Mouse (Mus musculus) lung, embryonic 16.5 days (tissue): ENCODE measurements at regions not wholly inside any gene's neighbourhood (a gene's known extent, or its start where the extent isn't known, plus 50 kb on each side); places are given as distances from the start of the nearest gene placed in this dataset.

Source experiments
- ATAC-seq: fragments of 200-750 bp; cut with Nextera tagmentation; 2 replicates; pipeline ENCODE4 v1.8.0; 2017; ENCODE audit warnings: low read depth, mild to moderate bottlenecking, moderate library complexity
- H3K27ac ChIP-seq: fragments of 300-500 bp; sonication (generic); 2 replicates; pipeline ENCODE4 v1.5.1; 2014; ENCODE audit warnings: mild to moderate bottlenecking, control low read depth, low read length
- H3K27me3 ChIP-seq: fragments of 300-500 bp; sonication (generic); 2 replicates; pipeline ENCODE4 v1.6.1; 2014; ENCODE audit warnings: low read depth, low read length, mixed read lengths; ENCODE audit not compliant: control insufficient read depth, insufficient read depth
- H3K36me3 ChIP-seq: fragments of 300-500 bp; sonication (generic); 2 replicates; pipeline ENCODE4 v1.6.1; 2014; ENCODE audit warnings: low read length; ENCODE audit not compliant: control insufficient read depth, insufficient read depth
- H3K4me1 ChIP-seq: fragments of 300-500 bp; sonication (generic); replicated peaks from 2 replicates; pipeline ENCODE4 v1.6.1; 2014; ENCODE audit warnings: low read length, mixed read lengths; ENCODE audit not compliant: control insufficient read depth, insufficient read depth
- H3K4me2 ChIP-seq: fragments of 300-500 bp; sonication (generic); 2 replicates; pipeline ENCODE4 v1.6.1; 2014; ENCODE audit warnings: low read depth, low read length, control low read depth
- H3K4me3 ChIP-seq: fragments of 300-500 bp; sonication (generic); 2 replicates; pipeline ENCODE4 v1.5.1; 2014; ENCODE audit warnings: mild to moderate bottlenecking, low read length, control low read depth
- H3K9ac ChIP-seq: fragments of 300-500 bp; sonication (generic); 2 replicates; pipeline ENCODE4 v1.6.1; 2014; ENCODE audit warnings: low read length, control low read depth
- H3K9me3 ChIP-seq: fragments of 300-500 bp; sonication (generic); 2 replicates; pipeline ENCODE4 v1.6.1; 2016; ENCODE audit warnings: low read length; ENCODE audit not compliant: control insufficient read depth
- WGBS: fragments of 180-500 bp; shearing (Covaris S2); extraction: QIAGEN DNeasy Blood & Tissue Kit; methylation state at CpG from one replicate; pipeline ENCODE4 v1.1.7; 2014; 5-methylcytosine and 5-hydroxymethylcytosine counted together

DNA sequence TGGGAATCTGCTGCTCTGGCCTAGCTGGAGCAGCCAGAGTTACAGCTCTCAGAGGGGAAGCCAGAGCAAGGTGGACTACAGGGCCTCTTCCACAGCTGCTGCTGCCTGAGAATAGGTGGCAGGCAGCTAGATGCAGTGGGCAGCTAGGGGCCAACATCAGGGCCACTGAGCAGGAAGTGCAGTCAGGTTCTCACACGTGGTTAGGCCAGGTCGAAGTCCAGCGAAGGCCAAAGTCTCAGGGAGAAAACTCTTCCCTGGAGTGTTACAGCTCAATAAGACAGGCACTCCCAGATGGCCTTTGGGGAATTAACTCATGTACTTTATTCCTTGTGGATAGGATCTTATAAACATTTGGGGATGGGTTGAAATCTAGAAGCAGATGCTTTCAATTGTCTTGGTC lies 192.7 kb upstream of the Nlrp1b start:
- ATAC-seq = no peak
- H3K4me2 ChIP-seq = no peak overlapping the region
- H3K27me3 ChIP-seq = no peaks in the 10 kb centered on the region

DNA sequence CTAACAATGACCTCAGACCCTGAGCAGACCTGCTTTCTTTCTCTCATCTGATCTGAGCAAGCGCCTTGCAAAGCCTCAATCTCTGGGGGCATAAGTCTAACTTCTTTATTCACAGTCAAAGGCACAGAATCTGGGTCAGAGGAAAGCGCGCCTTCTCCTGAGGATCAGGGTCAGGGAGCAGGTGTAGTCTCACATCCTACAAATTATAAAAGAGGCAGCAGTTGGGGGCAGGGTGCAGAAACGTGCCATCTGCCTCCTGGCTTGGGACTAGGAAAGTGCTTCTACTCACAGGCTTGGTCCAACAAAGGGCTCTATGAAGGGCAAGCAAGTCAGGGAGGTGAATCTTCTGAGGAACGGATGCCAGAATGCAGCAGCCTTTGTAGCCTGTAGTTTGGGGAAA lies 194.3 kb upstream of the Nlrp1b start:
- peaks cover 2% of the 10 kb centered on the region; the same call in 1 of the 2 replicates for H3K9me3 ChIP-seq
- no peak overlapping the region for H3K27ac ChIP-seq
- no peak overlapping the region for H3K4me2 ChIP-seq
- H3K27me3 ChIP-seq = no peaks in the 10 kb centered on the region
- 69% methylated on average over 5 of the region's 5 CpGs for WGBS
- no peak overlapping the region for H3K4me3 ChIP-seq
- no peak overlapping the region for H3K9ac ChIP-seq
- no peaks in the 10 kb centered on the region for H3K4me1 ChIP-seq
- ATAC-seq = no peak
- H3K36me3 ChIP-seq = no peaks in the 10 kb centered on the region

More for the DNA sequence above, 192.7 kb upstream of the Nlrp1b start:
- Histone ChIP-seq H3K4me3 (no peak overlapping the region), H3K36me3 (no peaks in the 10 kb centered on the region), H3K9ac (no peak overlapping the region), H3K9me3 (peaks cover 2% of the 10 kb centered on the region; the same call in 1 of the 2 replicates), H3K4me1 (no peaks in the 10 kb centered on the region), H3K27ac (no peak overlapping the region)
- WGBS = 69% methylated on average over 3 of the region's 3 CpGs

DNA sequence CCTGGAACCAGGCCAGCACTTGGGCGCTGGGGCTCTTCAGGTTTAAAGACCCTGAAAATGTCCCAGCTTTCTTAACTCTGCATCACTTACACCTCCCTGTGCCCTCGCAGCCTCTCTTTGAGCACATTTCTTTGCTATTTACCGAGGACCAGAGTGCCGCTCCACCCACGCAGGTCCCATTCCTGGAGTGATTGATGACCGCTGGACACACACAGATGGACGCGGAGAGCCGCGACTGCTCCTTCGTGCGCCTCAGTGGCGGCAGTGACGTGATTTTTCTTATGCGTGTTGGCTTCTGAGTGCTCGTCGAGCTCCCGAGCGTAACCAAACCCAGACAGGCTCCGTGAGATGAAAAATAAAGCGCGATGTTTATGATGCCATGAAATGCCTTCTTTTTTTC lies 199.2 kb upstream of the Nlrp1b start:
- no peak overlapping the region for H3K27ac ChIP-seq
- no peak for ATAC-seq
- H3K36me3 ChIP-seq = no peaks in the 10 kb centered on the region
- H3K4me3 ChIP-seq = no peak overlapping the region
- H3K9me3 ChIP-seq = peaks cover 2% of the 10 kb centered on the region; the same call in 1 of the 2 replicates
- no peak overlapping the region for H3K9ac ChIP-seq
- H3K4me1 ChIP-seq = no peaks in the 10 kb centered on the region
- no peak overlapping the region for H3K4me2 ChIP-seq
- 51% methylated on average over 22 of the region's 22 CpGs for WGBS
- H3K27me3 ChIP-seq = no peaks in the 10 kb centered on the region

DNA sequence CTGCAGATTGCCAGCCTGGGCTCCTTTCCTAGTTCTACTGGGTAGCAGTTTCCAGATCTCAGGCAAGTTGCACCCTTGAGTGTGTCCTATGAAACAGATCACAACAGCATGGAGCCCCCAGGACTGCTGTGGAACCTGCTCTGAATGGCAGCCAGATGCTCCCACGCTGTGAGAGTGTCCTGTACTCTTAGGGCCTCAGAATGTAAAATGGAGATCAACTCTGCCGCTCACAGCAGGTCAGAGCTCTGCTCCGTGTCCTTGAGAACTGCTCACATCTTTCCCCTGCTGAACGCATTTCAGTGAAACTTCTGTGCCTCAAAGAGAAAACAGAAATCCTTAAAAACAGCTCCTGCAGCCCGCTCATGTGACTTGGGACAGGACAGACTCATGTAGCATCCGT lies 203.7 kb upstream of the Nlrp1b start:
- WGBS = 62% methylated on average over 6 of the region's 6 CpGs

DNA sequence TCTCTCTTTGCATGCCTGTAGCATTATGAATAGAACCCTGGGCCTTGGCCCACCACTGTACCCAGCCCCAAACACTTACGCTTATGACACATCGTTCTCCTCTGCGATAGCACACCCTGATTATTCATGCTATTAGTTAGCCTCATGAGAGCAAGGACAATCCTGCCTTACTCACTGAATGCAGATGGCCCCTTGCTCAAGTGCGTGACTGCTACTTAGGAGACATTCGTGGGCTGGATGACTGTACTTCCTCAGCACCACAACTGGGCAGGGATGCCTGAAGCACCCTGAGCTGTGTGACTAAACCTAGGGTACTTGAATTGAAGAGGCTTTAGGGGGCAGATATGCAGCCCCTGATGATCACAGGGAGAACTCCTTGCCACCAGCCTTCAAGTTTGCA lies 204.4 kb upstream of the Nlrp1b start:
- H3K9ac ChIP-seq = no peak overlapping the region
- no peak for ATAC-seq
- no peaks in the 10 kb centered on the region for H3K9me3 ChIP-seq
- no peak overlapping the region for H3K4me2 ChIP-seq
- H3K4me1 ChIP-seq = no peaks in the 10 kb centered on the region
- no peaks in the 10 kb centered on the region for H3K36me3 ChIP-seq
- no peak overlapping the region for H3K4me3 ChIP-seq
- H3K27ac ChIP-seq = no peak overlapping the region
- peaks cover 5% of the 10 kb centered on the region for H3K27me3 ChIP-seq
- WGBS = 77% methylated on average over 5 of the region's 5 CpGs

More for the DNA sequence above, 203.7 kb upstream of the Nlrp1b start:
- Histone ChIP-seq H3K9me3 (no peaks in the 10 kb centered on the region), H3K36me3 (no peaks in the 10 kb centered on the region), H3K4me3 (no peak overlapping the region), H3K4me1 (no peaks in the 10 kb centered on the region), H3K27ac (no peak overlapping the region), H3K9ac (no peak overlapping the region), H3K27me3 (peaks cover 1% of the 10 kb centered on the region; the same call in 1 of the 2 replicates), H3K4me2 (no peak overlapping the region)
- no peak for ATAC-seq

DNA sequence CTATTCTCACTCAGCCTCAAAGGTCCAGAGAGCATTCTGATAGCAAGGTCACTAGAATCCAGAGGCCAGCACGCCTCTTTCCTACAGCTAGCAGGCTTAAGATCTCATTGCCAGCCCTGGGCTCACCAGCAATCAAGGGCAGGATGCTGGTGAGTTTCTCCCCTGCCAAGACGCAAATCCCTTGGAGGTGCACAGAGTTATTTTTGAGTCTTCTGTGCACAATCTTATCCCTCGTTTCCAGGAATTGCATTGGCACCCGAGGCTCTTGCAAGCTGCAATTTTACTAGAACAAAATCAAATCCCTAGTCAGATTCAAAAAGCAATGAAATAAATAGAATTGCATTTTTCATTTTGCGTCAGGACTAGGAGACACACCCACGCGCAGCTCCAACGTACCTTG lies 205.2 kb upstream of the Nlrp1b start:
- no peaks in the 10 kb centered on the region for H3K36me3 ChIP-seq
- H3K4me2 ChIP-seq = no peak overlapping the region
- no peaks in the 10 kb centered on the region for H3K4me1 ChIP-seq
- WGBS = 50% methylated on average over 8 of the region's 8 CpGs
- H3K27me3 ChIP-seq = peaks cover 12% of the 10 kb centered on the region
- no peak overlapping the region for H3K9ac ChIP-seq
- no peak overlapping the region for H3K4me3 ChIP-seq
- no peak overlapping the region for H3K27ac ChIP-seq
- no peaks in the 10 kb centered on the region for H3K9me3 ChIP-seq
- ATAC-seq = no peak

DNA sequence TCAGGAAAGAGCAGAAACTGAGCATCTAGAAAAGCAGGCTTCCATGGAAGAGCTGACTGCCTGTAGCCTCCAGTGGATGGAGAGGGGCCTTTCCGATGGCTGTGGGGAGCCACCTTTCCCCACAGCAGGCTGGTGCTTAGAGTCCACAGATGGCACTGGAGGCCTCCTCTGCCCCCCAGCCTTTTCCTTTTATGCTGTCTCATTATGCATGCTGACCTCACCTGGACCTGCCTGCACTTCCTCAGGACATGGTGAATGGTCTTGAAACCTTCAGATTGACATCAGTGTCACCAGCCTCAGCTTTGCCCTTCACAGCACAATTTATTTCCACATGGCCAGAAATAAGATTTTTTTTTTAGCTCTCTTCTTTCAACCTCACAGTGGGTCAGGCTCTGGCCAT lies 205.8 kb upstream of the Nlrp1b start:
- Histone ChIP-seq H3K9me3 (no peaks in the 10 kb centered on the region), H3K27ac (no peak overlapping the region), H3K27me3 (peaks cover 12% of the 10 kb centered on the region), H3K4me2 (no peak overlapping the region), H3K9ac (no peak overlapping the region), H3K4me3 (no peak overlapping the region), H3K36me3 (no peaks in the 10 kb centered on the region), H3K4me1 (no peaks in the 10 kb centered on the region)
- 78% methylated on average over 1 of the region's 1 CpGs for WGBS
- ATAC-seq = no peak

DNA sequence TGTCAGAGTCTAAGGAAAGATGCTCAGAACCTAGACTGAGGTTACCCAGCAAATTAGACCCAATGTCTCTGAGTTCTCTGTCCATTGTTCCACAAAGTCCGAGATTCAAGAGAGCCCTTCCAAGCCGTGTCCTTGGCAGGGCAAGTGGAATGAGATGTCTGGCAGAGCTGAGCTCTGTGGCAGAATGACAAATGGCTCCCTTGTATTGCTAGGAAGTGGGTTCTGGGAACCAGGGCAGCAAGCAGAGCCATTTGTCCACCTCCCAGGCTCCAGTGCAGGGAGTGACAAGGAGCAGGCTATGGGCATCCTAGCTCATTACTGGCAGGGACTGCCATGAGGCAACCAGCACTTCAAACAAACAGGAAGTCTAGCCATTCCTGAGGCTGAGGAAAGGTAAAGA lies 206.3 kb upstream of the Nlrp1b start:
- Histone ChIP-seq H3K36me3 (no peaks in the 10 kb centered on the region), H3K9ac (no peak overlapping the region), H3K4me3 (no peak overlapping the region), H3K4me2 (no peak overlapping the region), H3K9me3 (no peaks in the 10 kb centered on the region), H3K27ac (no peak overlapping the region), H3K27me3 (peaks cover 12% of the 10 kb centered on the region), H3K4me1 (no peaks in the 10 kb centered on the region)
- no peak for ATAC-seq
- WGBS = 56% methylated on average over 2 of the region's 2 CpGs

DNA sequence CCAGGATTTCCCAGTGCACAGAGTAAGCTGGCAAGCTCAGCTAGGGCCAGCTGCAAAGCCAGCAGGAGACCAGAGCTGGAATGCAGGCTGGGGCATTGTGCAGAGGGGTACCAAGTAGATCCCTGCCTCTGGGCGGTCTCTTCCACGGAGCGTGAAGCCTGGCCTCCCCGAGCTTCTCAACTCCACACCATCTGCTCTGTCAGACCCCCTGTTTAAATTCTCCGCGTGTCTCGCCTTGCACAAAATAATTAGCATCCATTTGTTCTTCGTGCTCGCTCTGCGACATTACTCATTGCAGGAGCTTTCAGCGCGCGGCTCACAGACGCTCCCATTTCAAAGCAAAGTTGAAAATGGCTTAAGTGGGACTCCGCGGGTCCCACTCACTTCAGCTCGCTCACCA lies 209.3 kb upstream of the Nlrp1b start:
- H3K4me3 ChIP-seq = no peak overlapping the region
- no peak overlapping the region for H3K9ac ChIP-seq
- peaks cover 12% of the 10 kb centered on the region for H3K27me3 ChIP-seq
- H3K4me2 ChIP-seq = no peak overlapping the region
- no peaks in the 10 kb centered on the region for H3K36me3 ChIP-seq
- no peak overlapping the region for H3K27ac ChIP-seq
- no peak for ATAC-seq
- 10% methylated on average over 17 of the region's 17 CpGs for WGBS
- no peaks in the 10 kb centered on the region for H3K4me1 ChIP-seq
- no peaks in the 10 kb centered on the region for H3K9me3 ChIP-seq

DNA sequence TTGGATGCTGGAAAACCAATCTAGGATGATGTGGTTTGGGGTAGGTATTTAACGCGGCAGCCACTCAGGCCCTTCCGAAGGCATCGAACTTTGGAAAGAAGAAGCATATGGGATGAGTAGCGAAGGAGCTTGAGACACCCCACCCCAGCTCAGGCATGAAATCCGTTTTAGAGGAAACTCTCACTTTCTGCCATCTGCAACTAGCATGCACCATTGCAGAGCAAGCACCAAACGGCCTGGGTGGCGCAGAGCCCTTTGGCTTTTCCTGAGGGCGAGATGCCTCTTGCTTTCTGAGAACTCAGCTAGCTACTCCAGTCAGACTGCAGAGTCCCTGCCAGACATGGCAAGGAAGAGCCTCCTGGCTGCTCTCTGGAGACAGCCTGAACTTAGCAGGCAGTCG lies 209.9 kb upstream of the Nlrp1b start:
- 57% methylated on average over 10 of the region's 10 CpGs for WGBS
- Histone ChIP-seq H3K9ac (no peak overlapping the region), H3K4me1 (no peaks in the 10 kb centered on the region), H3K36me3 (no peaks in the 10 kb centered on the region), H3K27ac (no peak overlapping the region), H3K4me3 (no peak overlapping the region), H3K9me3 (no peaks in the 10 kb centered on the region), H3K4me2 (no peak overlapping the region), H3K27me3 (peaks cover 12% of the 10 kb centered on the region)
- ATAC-seq = no peak
